Mouse (Mus musculus): ENCODE measurements around the gene Fat3. TPM values are rescaled to one million over a fixed set of nuclear protein-coding genes. Genes with fewer than 3 reads are reported as not detected.

Fat3 gene
- total RNA-seq, 2 experiments from 2014 or later: 0.57 to 0.70 TPM

- DNase-seq (ENCODE audit: low spot score): no peak
- intact Hi-C loops (cut with DNase I): no loop called here
These were observed 573.6 kb downstream of the Fat3 start for GRCm38 (mm10) chr9:15927378-15928083.

GRCm38 (mm10) chr9:15925237-15925636 lies 575.8 kb downstream of the Fat3 start:
- no peak for DNase-seq (ENCODE audit: low spot score)
- intact Hi-C loops (cut with DNase I): no loop called here

- no peak for DNase-seq (ENCODE audit: low spot score)
- intact Hi-C loops (cut with DNase I): no loop called here
These were observed 580.8 kb downstream of the Fat3 start for GRCm38 (mm10) chr9:15920271-15920670.

- intact Hi-C loops (cut with DNase I): no loop called here
- no peak for DNase-seq (ENCODE audit: low spot score)
These were observed 581.6 kb downstream of the Fat3 start for GRCm38 (mm10) chr9:15919373-15920005.

- no peak for DNase-seq (ENCODE audit: low spot score)
- intact Hi-C loops (cut with DNase I): no loop called here
These were observed 584.5 kb downstream of the Fat3 start for GRCm38 (mm10) chr9:15916600-15916999.

GRCm38 (mm10) chr9:15912735-15913134 lies 588.4 kb downstream of the Fat3 start:
- intact Hi-C loops (cut with DNase I): no loop called here
- no peak for DNase-seq (ENCODE audit: low spot score)

GRCm38 (mm10) chr9:15909397-15910113 lies 591.5 kb downstream of the Fat3 start:
- intact Hi-C loops (cut with DNase I): no loop called here
- no peak for DNase-seq (ENCODE audit: low spot score)

GRCm38 (mm10) chr9:15903948-15904750 lies 596.9 kb downstream of the Fat3 start:
- DNase-seq (ENCODE audit: low spot score): no peak
- intact Hi-C loops (cut with DNase I): no loop called here

- DNase-seq (ENCODE audit: low spot score): no peak
- intact Hi-C loops (cut with DNase I): no loop called here
These were observed 603.0 kb downstream of the Fat3 start for GRCm38 (mm10) chr9:15898112-15898511.

GRCm38 (mm10) chr9:15886756-15887155 lies 614.3 kb downstream of the Fat3 start:
- intact Hi-C loops (cut with DNase I): no loop called here
- DNase-seq (ENCODE audit: low spot score): no peak

- DNase-seq (ENCODE audit: low spot score): no peak
These were observed 620.3 kb downstream of the Fat3 start for GRCm38 (mm10) chr9:15880754-15881153.

GRCm38 (mm10) chr9:15880160-15880603 lies 620.9 kb downstream of the Fat3 start:
- DNase-seq (ENCODE audit: low spot score): no peak
- intact Hi-C loops (cut with DNase I): loop anchor here (1.0 to 5.0 kb wide), 3 partner anchors 128 to 388 kb away; partner anchors contain the start of gene Smco4

More at GRCm38 (mm10) chr9:15880754-15881153, 620.3 kb downstream of the Fat3 start:
- intact Hi-C loops (cut with DNase I): loop anchor here (1.0 to 5.0 kb wide), 3 partner anchors 128 to 388 kb away; partner anchors contain the start of gene Smco4

- intact Hi-C loops (cut with DNase I): no loop called here
- DNase-seq (ENCODE audit: low spot score): no peak
These were observed 626.5 kb downstream of the Fat3 start, which contains the start of gene Mtnr1b for GRCm38 (mm10) chr9:15874506-15875160. Gene Mtnr1b, minus strand, starts transcription at chr9:15874556.

GRCm38 (mm10) chr9:15870013-15870412 lies 631.1 kb downstream of the Fat3 start:
- intact Hi-C loops (cut with DNase I): no loop called here
- DNase-seq (ENCODE audit: low spot score): no peak

GRCm38 (mm10) chr9:15869456-15869855 lies 631.6 kb downstream of the Fat3 start:
- intact Hi-C loops (cut with DNase I): no loop called here
- DNase-seq (ENCODE audit: low spot score): no peak

GRCm38 (mm10) chr9:15866280-15867072 lies 634.6 kb downstream of the Fat3 start:
- DNase-seq (ENCODE audit: low spot score): no peak
- intact Hi-C loops (cut with DNase I): no loop called here

GRCm38 (mm10) chr9:15861402-15861801 lies 639.7 kb downstream of the Fat3 start:
- intact Hi-C loops (cut with DNase I): no loop called here
- no peak for DNase-seq (ENCODE audit: low spot score)
